Mouse (Mus musculus): ENCODE measurements around the gene Ran. TPM values are rescaled to one million over a fixed set of nuclear protein-coding genes. Genes with fewer than 3 reads are reported as not detected.

The Ran gene
- polyA plus RNA-seq, 1 experiment, result 85.8 TPM

GRCm38 (mm10) chr5:129015540-129015939 is 4.3 kb upstream of the Ran start:
- no peak for DNase-seq (ENCODE audit: low spot score)

GRCm38 (mm10) chr5:129016370-129016769 is 3.5 kb upstream of the Ran start:
- DNase-seq (ENCODE audit: low spot score), result no peak

- DNase-seq (ENCODE audit: low spot score), result no peak
These were observed 933 bp upstream of the Ran start for GRCm38 (mm10) chr5:129018782-129019489.

GRCm38 (mm10) chr5:129020300-129020668 is 415 bp downstream of the Ran start:
- DNase-seq (ENCODE audit: low spot score), result no peak

- DNase-seq (ENCODE audit: low spot score), result no peak
These were observed 862 bp downstream of the Ran start for GRCm38 (mm10) chr5:129020731-129021130.

GRCm38 (mm10) chr5:129025048-129025447 is 5.2 kb downstream of the Ran start:
- DNase-seq (ENCODE audit: low spot score), result no peak

GRCm38 (mm10) chr5:129025725-129026124 is 5.9 kb downstream of the Ran start:
- no peak for DNase-seq (ENCODE audit: low spot score)

GRCm38 (mm10) chr5:129026171-129026570 is 6.3 kb downstream of the Ran start:
- no peak for DNase-seq (ENCODE audit: low spot score)

- no peak for DNase-seq (ENCODE audit: low spot score)
These were observed 6.8 kb downstream of the Ran start for GRCm38 (mm10) chr5:129026637-129027036.

GRCm38 (mm10) chr5:129029131-129029723 is 9.4 kb downstream of the Ran start:
- no peak for DNase-seq (ENCODE audit: low spot score)

GRCm38 (mm10) chr5:129036678-129037077 is 16.8 kb downstream of the Ran start:
- DNase-seq (ENCODE audit: low spot score), result no peak

GRCm38 (mm10) chr5:129037739-129038138 is 17.9 kb downstream of the Ran start:
- no peak for DNase-seq (ENCODE audit: low spot score)

GRCm38 (mm10) chr5:129045641-129046580 is 26.0 kb downstream of the Ran start:
- DNase-seq (ENCODE audit: low spot score), result no peak

GRCm38 (mm10) chr5:129049372-129049771 is 29.5 kb downstream of the Ran start:
- no peak for DNase-seq (ENCODE audit: low spot score)

GRCm38 (mm10) chr5:129051910-129052309 is 32.0 kb downstream of the Ran start:
- no peak for DNase-seq (ENCODE audit: low spot score)

- no peak for DNase-seq (ENCODE audit: low spot score)
These were observed 32.9 kb downstream of the Ran start for GRCm38 (mm10) chr5:129052636-129053355.

- DNase-seq (ENCODE audit: low spot score), result no peak
These were observed 34.9 kb downstream of the Ran start for GRCm38 (mm10) chr5:129054675-129055284.

- DNase-seq (ENCODE audit: low spot score), result no peak
These were observed 39.2 kb downstream of the Ran start for GRCm38 (mm10) chr5:129059116-129059515.

- DNase-seq (ENCODE audit: low spot score), result no peak
These were observed 41.7 kb downstream of the Ran start for GRCm38 (mm10) chr5:129061579-129061978.

- DNase-seq (ENCODE audit: low spot score), result peak; percentile 67
These were observed 43.3 kb downstream of the Ran start for GRCm38 (mm10) chr5:129063037-129063791.

- no peak for DNase-seq (ENCODE audit: low spot score)
These were observed 43.9 kb downstream of the Ran start for GRCm38 (mm10) chr5:129063792-129064087.
